10 mouse cellular contexts compared by ENCODE assay signal in genomic region chr6:88990300-88990685, GRCm38 (mm10).
A peak's percentile ranks its signal among the peaks of the same experiment; 100 is the strongest.
DNase-seq lines count a peak whose midpoint lies in the region; ATAC-seq and TF ChIP-seq lines count a peak whose summit lies in the region.
"Had no signal": no experiment of that assay in that cellular context is flagged by ENCODE, and none has a peak within 500 bp of the region (broad histone marks: within the 10 kb centered on the region; RNA-seq: fewer than 3 reads in every experiment).

No protein-coding gene starts in this region.

- TF ChIP-seq EP300 in MEL (IDR thresholded peaks at IDR 0.05; ENCODE audit: low read depth in 1 of 2, low read length in 2 of 2) = no peak

- peaks cover 0 to 8% of the 10 kb centered on the region in 2 experiments; a peak in 3 of 4 replicates for H3K4me1 ChIP-seq in MEL (ENCODE audit: control insufficient read depth in 1 of 2, insufficient read depth in 2 of 2, low read length in 2 of 2)
- H3K4me1 ChIP-seq in heart, embryonic 15.5 days (replicated peaks) = peaks cover 6% of the 10 kb centered on the region; the same call in 1 of the 2 replicates
- H3K4me1 ChIP-seq: limb, embryonic 13.5 days had no signal

- peaks cover 0 to 11% of the 10 kb centered on the region in 2 experiments; a peak in 2 of 4 replicates for H3K36me3 ChIP-seq in MEL (ENCODE audit: control insufficient read depth in 1 of 2, insufficient read depth in 2 of 2, low read length in 2 of 2)
- H3K36me3 ChIP-seq in heart, embryonic 15.5 days = no peaks in the 10 kb centered on the region
- H3K36me3 ChIP-seq: limb, embryonic 13.5 days had no signal

- intact Hi-C loops in gastrocnemius, adult 2 months (cut with DNase I) = no loop called here

- WGBS in heart, embryonic 15.5 days = 20% methylated on average over 1 of the region's 1 CpGs

- no peak overlapping the region for H3K9ac ChIP-seq in MEL (ENCODE audit: control insufficient read depth, low read depth, low read length, poor library complexity, severe bottlenecking)
- H3K9ac ChIP-seq in heart, embryonic 15.5 days = no peak overlapping the region
- H3K9ac ChIP-seq: limb, embryonic 13.5 days had no signal

- ATAC-seq in heart, embryonic 15.5 days (replicated peaks; ENCODE audit: insufficient number of reproducible peaks, insufficient read depth, low FRiP score, low read depth) = 0 out of 2 replicates have a peak, but pooled peaks have one; percentile 45
- ATAC-seq in CD4-positive, CD25-positive, alpha-beta regulatory T cell, adult 4 months = no peak
- ATAC-seq: forebrain, embryonic 14.5 days had no signal

- TF ChIP-seq CTCF in gastrocnemius, adult 2 months (IDR thresholded peaks at IDR 0.05) = no peak
- no peak for TF ChIP-seq CTCF in MEL (IDR thresholded peaks at IDR 0.05 in 2 of 3, conservative IDR thresholded peaks at IDR 0.05 in 1 of 3; ENCODE audit: control insufficient read depth in 1 of 3, insufficient read depth in 1 of 3, low read depth in 2 of 3, low read length in 3 of 3, poor library complexity in 1 of 3, severe bottlenecking in 1 of 3)

- H3K79me2 ChIP-seq in MEL (ENCODE audit: control insufficient read depth, insufficient read depth, low read length, poor library complexity) = no peaks in the 10 kb centered on the region

- H3K9me3 ChIP-seq in MEL (replicated peaks; ENCODE audit: insufficient read depth, low read length) = no peaks in the 10 kb centered on the region
- no peaks in the 10 kb centered on the region for H3K9me3 ChIP-seq in heart, embryonic 15.5 days (replicated peaks)
- H3K9me3 ChIP-seq: limb, embryonic 13.5 days had no signal

- H3K4me2 ChIP-seq in heart, embryonic 15.5 days = no peak overlapping the region
- H3K4me2 ChIP-seq: limb, embryonic 13.5 days had no signal

- H3K27ac ChIP-seq in gastrocnemius, adult 2 months = no peak overlapping the region
- peak overlapping the region; percentile 12; the same call in 1 of the 2 replicates for H3K27ac ChIP-seq in MEL (ENCODE audit: control insufficient read depth, low read depth, low read length)
- H3K27ac ChIP-seq in heart, embryonic 15.5 days = no peak overlapping the region
- H3K27ac ChIP-seq: limb, embryonic 13.5 days had no signal

- no peak for TF ChIP-seq POLR2A in MEL (IDR thresholded peaks at IDR 0.05; ENCODE audit: control insufficient read depth in 1 of 2, insufficient read depth in 1 of 2, low read depth in 1 of 2, low read length in 2 of 2, poor library complexity in 1 of 2)

- DNase-seq in gastrocnemius, adult 2 months = peak; percentile 28
- no peak for DNase-seq in gastrocnemius, postnatal 10 days
- DNase-seq in MEL (ENCODE audit: low read depth, low spot score) = peak; percentile 24
- DNase-seq in lung, postnatal 10 days = peak; percentile 37
- DNase-seq in left cerebral cortex, adult 11 months (ENCODE audit: low spot score) = no peak
- DNase-seq in layer of hippocampus, postnatal 14 days (ENCODE audit: low spot score in 2 of 2) = no peak

- H3K4me3 ChIP-seq in gastrocnemius, adult 2 months = no peak overlapping the region
- H3K4me3 ChIP-seq in MEL (ENCODE audit: control insufficient read depth in 1 of 2, insufficient read depth in 1 of 2, low read depth in 2 of 2, low read length in 2 of 2) = no peak overlapping the region
- no peak overlapping the region for H3K4me3 ChIP-seq in heart, embryonic 15.5 days
- H3K4me3 ChIP-seq: limb, embryonic 13.5 days had no signal

- TF ChIP-seq RAD21 in MEL (IDR thresholded peaks at IDR 0.05; ENCODE audit: low read depth, low read length) = no peak

- H3K27me3 ChIP-seq in MEL (ENCODE audit: control insufficient read depth in 1 of 2, insufficient read depth in 2 of 2, low read length in 2 of 2) = no peaks in the 10 kb centered on the region; a peak in 1 of 4 replicates
- H3K27me3 ChIP-seq in heart, embryonic 15.5 days = no peaks in the 10 kb centered on the region

TF ChIP-seq in MEL, 35 proteins besides CTCF, POLR2A, EP300 and RAD21:
- TF ChIP-seq ZMIZ1 (IDR thresholded peaks at IDR 0.05; ENCODE audit: low read depth, low read length) (no peak), POLR2AphosphoS2 (IDR thresholded peaks at IDR 0.05; ENCODE audit: low read length) (no peak), ELF1 (IDR thresholded peaks at IDR 0.05; ENCODE audit: low read depth, low read length) (no peak), MXI1 (IDR thresholded peaks at IDR 0.05; ENCODE audit: low read depth, low read length) (0 out of 2 replicates have a peak, but pooled peaks have one; percentile 5)

Comparison
In these comparisons a context has a peak if more than half of its experiments do, and no peak if none do; other contexts are left out.
1. DNase-seq: peak in gastrocnemius, adult 2 months (single experiment), MEL (single experiment) and lung, postnatal 10 days (single experiment); none in gastrocnemius, postnatal 10 days (single experiment), left cerebral cortex, adult 11 months (single experiment) and layer of hippocampus, postnatal 14 days (0 of 2).